Mouse (Mus musculus) embryonic fibroblast, embryonic 13.5 days (primary cell): Measurements from ENCODE around the gene Herc6.

Experiments used
- CTCF ChIP-seq: IDR thresholded peaks from 2 replicates; pipeline ENCODE4 v1.5.1; 2011; ENCODE audit warnings: mild to moderate bottlenecking, control low read depth, low read length, moderate library complexity, borderline replicate concordance; ENCODE audit not compliant: insufficient read depth
- POLR2A ChIP-seq: IDR thresholded peaks from 2 replicates; pipeline ENCODE4 v1.6.1; 2011; ENCODE audit warnings: low read depth, mild to moderate bottlenecking, control low read depth, low read length, moderate library complexity

DNA sequence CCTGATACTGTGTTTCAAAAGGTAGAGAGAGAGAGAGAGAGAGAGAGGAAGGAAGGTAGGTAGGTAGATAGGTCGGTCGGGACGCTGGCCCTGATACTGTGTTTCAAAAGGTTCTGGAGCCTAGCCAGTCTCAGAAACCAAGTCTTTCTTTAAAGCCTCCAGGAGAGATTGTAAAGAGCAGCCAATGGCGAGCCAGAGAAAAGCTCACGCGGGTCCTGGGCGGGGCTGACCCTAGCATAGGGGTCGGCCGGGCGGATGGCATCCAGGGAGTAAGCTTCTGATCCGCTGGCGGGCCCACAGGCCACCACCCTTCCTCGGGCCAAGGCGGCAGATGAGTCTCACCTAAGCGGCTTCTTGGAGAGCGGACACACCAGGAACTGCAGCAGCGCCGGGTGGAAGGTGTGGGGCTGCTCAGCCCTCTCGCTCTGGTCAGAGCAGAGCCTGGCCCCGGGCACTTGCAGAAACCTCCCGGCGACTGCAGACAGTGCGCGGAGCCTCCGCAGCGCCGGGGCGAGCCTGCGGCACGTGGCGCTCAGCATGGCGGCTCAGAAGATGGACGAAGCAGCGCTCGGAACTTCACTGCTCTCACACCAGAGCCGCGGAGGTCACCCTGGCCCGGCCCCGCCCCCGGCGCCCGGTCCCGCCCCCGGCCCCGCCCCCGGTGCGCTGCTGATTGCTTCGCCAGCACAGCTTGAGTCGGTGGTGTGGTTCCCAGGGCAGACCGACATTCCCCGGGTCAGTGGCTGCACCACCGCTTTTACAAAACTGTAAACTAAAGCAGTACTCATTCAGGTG, 110.9 kb downstream of the Herc6 start, which contains the start of gene Pyurf:
- no peak for TF ChIP-seq CTCF
- peak; percentile 74 for TF ChIP-seq POLR2A
